Mouse (Mus musculus): ENCODE data around the gene Guk1. TPM values are rescaled to one million over a fixed set of nuclear protein-coding genes. Genes with fewer than 3 reads are reported as not detected.
"Not testable (repeated sequence)": the region's sequence is repeated elsewhere in the genome, so short reads cannot be mapped to it uniquely, and the experiment has no call there.

Gene Guk1
- polyA plus RNA-seq, 1 experiment from 2014 or later: 130 TPM

- H3K4me2 ChIP-seq (replicated peaks; ENCODE audit: low read depth, low read length): peak overlapping the region; percentile 15
Observed at GRCm38 (mm10) chr11:59218389-59218998, 26.5 kb upstream of the Guk1 start.

GRCm38 (mm10) chr11:59216955-59217354 lies 24.9 kb upstream of the Guk1 start:
- H3K9me3 ChIP-seq (ENCODE audit: control insufficient read depth, low read depth, low read length): no peaks in the 10 kb centered on the region
- peaks cover 22% of the 10 kb centered on the region for H3K36me3 ChIP-seq (ENCODE audit: control insufficient read depth, insufficient read depth, low read length)
- no peak for ATAC-seq (ENCODE audit: insufficient number of reproducible peaks, insufficient read depth, low FRiP score, low read depth)
- H3K4me2 ChIP-seq (replicated peaks; ENCODE audit: low read depth, low read length): no peak overlapping the region
- peaks cover 12% of the 10 kb centered on the region; the same call in 1 of the 2 replicates for H3K4me1 ChIP-seq (ENCODE audit: control insufficient read depth, insufficient read depth, low read length)
- H3K27ac ChIP-seq (ENCODE audit: low read length): no peak overlapping the region
- H3K4me3 ChIP-seq (ENCODE audit: low read depth, low read length): no peak overlapping the region
- WGBS: 83% methylated on average over 3 of the region's 3 CpGs
- H3K27me3 ChIP-seq (ENCODE audit: control insufficient read depth, insufficient read depth, low read length): no peaks in the 10 kb centered on the region
- H3K9ac ChIP-seq (replicated peaks; ENCODE audit: low read depth, low read length): no peak overlapping the region

More at GRCm38 (mm10) chr11:59218389-59218998, 26.5 kb upstream of the Guk1 start:
- Histone ChIP-seq H3K4me3 (ENCODE audit: low read depth, low read length) (no peak overlapping the region), H3K27ac (ENCODE audit: low read length) (peak overlapping the region; percentile 62; the same call in 1 of the 2 replicates), H3K36me3 (ENCODE audit: control insufficient read depth, insufficient read depth, low read length) (peaks cover 15% of the 10 kb centered on the region), H3K4me1 (ENCODE audit: control insufficient read depth, insufficient read depth, low read length) (peaks cover 16% of the 10 kb centered on the region; the same call in 1 of the 2 replicates), H3K27me3 (ENCODE audit: control insufficient read depth, insufficient read depth, low read length) (no peaks in the 10 kb centered on the region), H3K9ac (replicated peaks; ENCODE audit: low read depth, low read length) (no peak overlapping the region), H3K9me3 (ENCODE audit: control insufficient read depth, low read depth, low read length) (no peaks in the 10 kb centered on the region)
- ATAC-seq (ENCODE audit: insufficient number of reproducible peaks, insufficient read depth, low FRiP score, low read depth): peak; percentile 78
- WGBS: 76% methylated on average over 4 of the region's 4 CpGs

DNA sequence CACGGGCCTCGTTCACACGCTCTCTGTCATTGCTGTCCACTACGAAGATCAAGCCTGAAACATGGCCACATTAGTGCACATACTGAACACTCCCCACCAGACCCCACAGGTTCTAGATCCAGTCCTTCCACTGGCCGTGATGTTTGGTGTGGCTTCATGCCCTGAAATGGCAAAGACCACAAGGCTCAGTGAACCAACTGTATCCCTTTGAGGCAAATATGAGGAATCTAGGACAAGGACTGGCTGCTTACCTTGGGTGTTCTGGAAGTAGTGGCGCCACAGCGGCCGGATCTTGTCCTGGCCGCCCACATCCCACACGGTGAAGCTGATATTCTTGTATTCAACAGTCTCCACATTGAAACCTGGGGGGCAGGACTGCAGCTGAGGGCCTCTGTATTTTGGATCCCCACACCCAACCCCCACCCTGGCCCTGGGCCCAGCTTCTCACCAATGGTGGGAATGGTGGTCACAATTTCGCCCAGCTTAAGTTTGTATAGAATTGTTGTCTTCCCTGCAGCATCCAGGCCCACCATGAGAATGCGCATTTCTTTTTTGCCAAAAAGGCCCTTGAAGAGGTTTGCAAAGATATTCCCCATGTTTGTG lies 21.0 kb upstream of the Guk1 start:
- H3K27ac ChIP-seq (ENCODE audit: low read length): no peak overlapping the region
- peaks cover 10% of the 10 kb centered on the region; the same call in 1 of the 2 replicates for H3K4me1 ChIP-seq (ENCODE audit: control insufficient read depth, insufficient read depth, low read length)
- no peak for ATAC-seq (ENCODE audit: insufficient number of reproducible peaks, insufficient read depth, low FRiP score, low read depth)
- H3K4me3 ChIP-seq (ENCODE audit: low read depth, low read length): no peak overlapping the region
- H3K4me2 ChIP-seq (replicated peaks; ENCODE audit: low read depth, low read length): no peak overlapping the region
- 89% methylated on average over 12 of the region's 12 CpGs for WGBS
- no peak overlapping the region for H3K9ac ChIP-seq (replicated peaks; ENCODE audit: low read depth, low read length)
- no peaks in the 10 kb centered on the region for H3K27me3 ChIP-seq (ENCODE audit: control insufficient read depth, insufficient read depth, low read length)
- no peaks in the 10 kb centered on the region for H3K9me3 ChIP-seq (ENCODE audit: control insufficient read depth, low read depth, low read length)
- peaks cover 35% of the 10 kb centered on the region for H3K36me3 ChIP-seq (ENCODE audit: control insufficient read depth, insufficient read depth, low read length)

DNA sequence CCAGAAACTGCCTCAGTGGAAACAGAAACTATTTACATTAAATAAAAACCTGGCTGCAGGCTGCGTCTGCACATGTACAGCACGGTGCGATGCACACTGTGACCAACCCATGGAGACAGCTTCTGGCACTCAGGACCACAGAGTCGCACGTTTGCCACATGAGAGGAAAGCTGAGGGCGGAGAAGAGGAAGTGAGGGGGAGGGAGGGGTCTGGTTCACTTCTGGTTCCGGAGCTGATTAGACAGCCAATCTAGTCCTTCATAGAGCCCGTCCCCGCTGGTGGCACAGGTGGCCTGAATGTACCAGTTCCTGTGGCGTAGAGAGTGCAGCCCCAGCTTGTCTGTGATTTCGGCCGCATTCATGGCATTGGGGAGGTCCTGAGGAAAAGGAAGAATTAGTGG lies 20.3 kb upstream of the Guk1 start:
- not testable (repeated sequence) for H3K9ac ChIP-seq (replicated peaks; ENCODE audit: low read depth, low read length); H3K27ac ChIP-seq (ENCODE audit: low read length); ATAC-seq (ENCODE audit: insufficient number of reproducible peaks, insufficient read depth, low FRiP score, low read depth); H3K4me2 ChIP-seq (replicated peaks; ENCODE audit: low read depth, low read length); H3K4me3 ChIP-seq (ENCODE audit: low read depth, low read length); H3K27me3 ChIP-seq (ENCODE audit: control insufficient read depth, insufficient read depth, low read length); H3K4me1 ChIP-seq (ENCODE audit: control insufficient read depth, insufficient read depth, low read length); H3K9me3 ChIP-seq (ENCODE audit: control insufficient read depth, low read depth, low read length)
- WGBS: 80% methylated on average over 12 of the region's 12 CpGs
- H3K36me3 ChIP-seq (ENCODE audit: control insufficient read depth, insufficient read depth, low read length): peaks cover 31% of the 10 kb centered on the region

- ATAC-seq (ENCODE audit: insufficient number of reproducible peaks, insufficient read depth, low FRiP score, low read depth); H3K9me3 ChIP-seq (ENCODE audit: control insufficient read depth, low read depth, low read length); H3K27ac ChIP-seq (ENCODE audit: low read length); H3K9ac ChIP-seq (replicated peaks; ENCODE audit: low read depth, low read length); H3K4me2 ChIP-seq (replicated peaks; ENCODE audit: low read depth, low read length); H3K4me3 ChIP-seq (ENCODE audit: low read depth, low read length); H3K27me3 ChIP-seq (ENCODE audit: control insufficient read depth, insufficient read depth, low read length); H3K4me1 ChIP-seq (ENCODE audit: control insufficient read depth, insufficient read depth, low read length): not testable (repeated sequence)
- peaks cover 31% of the 10 kb centered on the region for H3K36me3 ChIP-seq (ENCODE audit: control insufficient read depth, insufficient read depth, low read length)
- 84% methylated on average over 9 of the region's 9 CpGs for WGBS
Observed at GRCm38 (mm10) chr11:59211561-59211960, 19.5 kb upstream of the Guk1 start.

GRCm38 (mm10) chr11:59210020-59210419 lies 18.0 kb upstream of the Guk1 start:
- WGBS: 83% methylated on average over 4 of the region's 4 CpGs
- Histone ChIP-seq H3K36me3 (ENCODE audit: control insufficient read depth, insufficient read depth, low read length) (peaks cover 37% of the 10 kb centered on the region), H3K27me3 (ENCODE audit: control insufficient read depth, insufficient read depth, low read length) (no peaks in the 10 kb centered on the region), H3K9me3 (ENCODE audit: control insufficient read depth, low read depth, low read length) (no peaks in the 10 kb centered on the region), H3K4me2 (replicated peaks; ENCODE audit: low read depth, low read length) (no peak overlapping the region), H3K4me3 (ENCODE audit: low read depth, low read length) (no peak overlapping the region), H3K4me1 (ENCODE audit: control insufficient read depth, insufficient read depth, low read length) (peaks cover 5% of the 10 kb centered on the region; the same call in 1 of the 2 replicates), H3K27ac (ENCODE audit: low read length) (no peak overlapping the region), H3K9ac (replicated peaks; ENCODE audit: low read depth, low read length) (no peak overlapping the region)
- no peak for ATAC-seq (ENCODE audit: insufficient number of reproducible peaks, insufficient read depth, low FRiP score, low read depth)

- Histone ChIP-seq H3K4me2 (replicated peaks; ENCODE audit: low read depth, low read length) (peak overlapping the region; percentile 66; the same call in 1 of the 2 replicates), H3K36me3 (ENCODE audit: control insufficient read depth, insufficient read depth, low read length) (peaks cover 37% of the 10 kb centered on the region), H3K4me3 (ENCODE audit: low read depth, low read length) (peak overlapping the region; percentile 90; the same call in 1 of the 2 replicates), H3K4me1 (ENCODE audit: control insufficient read depth, insufficient read depth, low read length) (peaks cover 5% of the 10 kb centered on the region; the same call in 1 of the 2 replicates), H3K9me3 (ENCODE audit: control insufficient read depth, low read depth, low read length) (no peaks in the 10 kb centered on the region), H3K9ac (replicated peaks; ENCODE audit: low read depth, low read length) (no peak overlapping the region), H3K27ac (ENCODE audit: low read length) (no peak overlapping the region), H3K27me3 (ENCODE audit: control insufficient read depth, insufficient read depth, low read length) (no peaks in the 10 kb centered on the region)
- 62% methylated on average over 5 of the region's 5 CpGs for WGBS
- no peak for ATAC-seq (ENCODE audit: insufficient number of reproducible peaks, insufficient read depth, low FRiP score, low read depth)
Observed at GRCm38 (mm10) chr11:59209580-59209979, 17.6 kb upstream of the Guk1 start.

- peak; percentile 42 for ATAC-seq (ENCODE audit: insufficient number of reproducible peaks, insufficient read depth, low FRiP score, low read depth)
- peak overlapping the region; percentile 66 for H3K4me2 ChIP-seq (replicated peaks; ENCODE audit: low read depth, low read length)
- H3K9ac ChIP-seq (replicated peaks; ENCODE audit: low read depth, low read length): 0 out of 2 replicates have a peak overlapping the region, but pooled peaks have one; percentile 90
- no peaks in the 10 kb centered on the region for H3K9me3 ChIP-seq (ENCODE audit: control insufficient read depth, low read depth, low read length)
- 7% methylated on average over 18 of the region's 18 CpGs for WGBS
- peaks cover 40% of the 10 kb centered on the region for H3K36me3 ChIP-seq (ENCODE audit: control insufficient read depth, insufficient read depth, low read length)
- peak overlapping the region; percentile 90 for H3K4me3 ChIP-seq (ENCODE audit: low read depth, low read length)
- H3K27ac ChIP-seq (ENCODE audit: low read length): peak overlapping the region; percentile 91; the same call in 1 of the 2 replicates
- H3K4me1 ChIP-seq (ENCODE audit: control insufficient read depth, insufficient read depth, low read length): peaks cover 5% of the 10 kb centered on the region; the same call in 1 of the 2 replicates
- H3K27me3 ChIP-seq (ENCODE audit: control insufficient read depth, insufficient read depth, low read length): no peaks in the 10 kb centered on the region
Observed at GRCm38 (mm10) chr11:59209003-59209441, 17.0 kb upstream of the Guk1 start.

Measured in stomach, embryonic 14.5 days (tissue).